ENCODE assay signal across 10 mouse cellular contexts in the genomic region with DNA sequence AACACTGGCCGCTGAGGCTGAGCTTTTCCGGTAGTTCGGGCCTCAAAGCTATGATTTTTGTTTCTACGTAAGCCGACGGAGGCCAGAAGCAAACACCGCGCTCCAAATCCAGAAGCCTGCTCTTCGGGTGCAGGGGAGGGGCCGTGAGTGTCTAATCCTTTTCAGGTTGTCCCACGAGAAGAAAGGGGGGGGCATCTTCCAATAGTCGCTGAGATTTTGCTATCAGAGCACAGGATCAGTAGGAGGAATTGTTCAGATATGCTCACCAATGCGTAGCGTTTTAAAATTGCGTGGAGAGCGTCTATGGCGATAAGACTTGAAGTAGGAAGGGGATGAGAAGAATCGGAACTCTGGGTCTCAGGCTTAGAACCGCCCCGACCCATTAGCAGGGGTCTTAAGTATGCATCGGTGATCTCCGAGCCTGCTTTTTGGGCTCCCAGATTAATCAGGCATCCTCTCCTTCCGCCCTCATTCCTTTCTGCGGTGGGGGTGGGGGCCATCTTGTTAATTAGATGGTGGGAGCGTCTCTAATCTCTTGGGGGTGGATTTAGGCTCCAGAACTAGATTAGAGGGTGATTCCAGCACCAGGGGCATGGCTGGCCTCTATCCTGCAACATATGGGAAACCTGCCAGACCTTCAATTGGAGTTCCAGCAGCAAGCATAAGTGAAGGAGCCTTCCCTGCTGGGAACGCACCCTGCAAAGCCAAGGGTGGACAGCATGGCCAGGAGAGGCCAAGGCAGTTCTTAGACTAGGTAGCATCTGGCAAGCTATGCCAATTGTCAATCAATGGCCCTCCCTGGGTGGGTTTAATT. TPM values are rescaled to one million over a fixed set of nuclear protein-coding genes. Genes with fewer than 3 reads are reported as not detected.
A peak's percentile ranks its signal among the peaks of the same experiment; 100 is the strongest.
DNase-seq lines count a peak whose midpoint lies in the region; ATAC-seq and TF ChIP-seq lines count a peak whose summit lies in the region.
"Had no signal": no experiment of that assay in that cellular context is flagged by ENCODE, and none has a peak within 500 bp of the region (broad histone marks: within the 10 kb centered on the region; RNA-seq: fewer than 3 reads in every experiment).

No protein-coding gene starts in this region.

- TF ChIP-seq POLR2A in testis, adult 2 months (IDR thresholded peaks at IDR 0.05; ENCODE audit: control insufficient read depth, low read depth, low read length): no peak

- H3K4me3 ChIP-seq in heart, embryonic 12.5 days: peak overlapping the region; percentile 43
- peak overlapping the region; percentile 29 for H3K4me3 ChIP-seq in testis, adult 2 months (ENCODE audit: control insufficient read depth, low read depth, low read length)
- peak overlapping the region; percentile 33 for H3K4me3 ChIP-seq in forebrain, postnatal 0 days (ENCODE audit: low read depth, low read length)
- H3K4me3 ChIP-seq in limb, embryonic 15.5 days: peak overlapping the region; percentile 26
- peak overlapping the region; percentile 34 for H3K4me3 ChIP-seq in stomach, embryonic 16.5 days (replicated peaks; ENCODE audit: low read length)
- H3K4me3 ChIP-seq: myocyte had no signal

- H3K4me1 ChIP-seq in heart, embryonic 12.5 days (replicated peaks): peaks cover 13% of the 10 kb centered on the region
- peaks cover 8% of the 10 kb centered on the region for H3K4me1 ChIP-seq in testis, adult 2 months (ENCODE audit: control insufficient read depth, insufficient read depth, low read length)
- peaks cover 4% of the 10 kb centered on the region; the same call in 1 of the 2 replicates for H3K4me1 ChIP-seq in forebrain, postnatal 0 days (ENCODE audit: insufficient read depth)
- peaks cover 5% of the 10 kb centered on the region; the same call in 1 of the 2 replicates for H3K4me1 ChIP-seq in limb, embryonic 15.5 days
- H3K4me1 ChIP-seq in stomach, embryonic 16.5 days (ENCODE audit: control insufficient read depth, insufficient read depth, low read length): no peaks in the 10 kb centered on the region

- no peaks in the 10 kb centered on the region for H3K36me3 ChIP-seq in heart, embryonic 12.5 days
- no peaks in the 10 kb centered on the region for H3K36me3 ChIP-seq in testis, adult 2 months (ENCODE audit: control insufficient read depth, insufficient read depth, low read length)
- no peaks in the 10 kb centered on the region for H3K36me3 ChIP-seq in forebrain, postnatal 0 days (ENCODE audit: insufficient read depth)
- H3K36me3 ChIP-seq in limb, embryonic 15.5 days: no peaks in the 10 kb centered on the region
- H3K36me3 ChIP-seq in stomach, embryonic 16.5 days (ENCODE audit: control insufficient read depth, insufficient read depth, low read length): no peaks in the 10 kb centered on the region

- TF ChIP-seq CTCF in testis, adult 2 months (IDR thresholded peaks at IDR 0.05; ENCODE audit: control insufficient read depth, insufficient read depth, insufficient replicate concordance, low read depth, low read length): no peak
- TF ChIP-seq CTCF in forebrain, postnatal 0 days (IDR thresholded peaks at IDR 0.05; ENCODE audit: low read depth): no peak

- no peak overlapping the region for H3K27ac ChIP-seq in heart, embryonic 12.5 days (ENCODE audit: poor library complexity, severe bottlenecking)
- no peak overlapping the region for H3K27ac ChIP-seq in testis, adult 2 months (ENCODE audit: control insufficient read depth, insufficient read depth, low read depth, low read length)
- H3K27ac ChIP-seq in forebrain, postnatal 0 days (ENCODE audit: low read depth, low read length): no peak overlapping the region
- no peak overlapping the region for H3K27ac ChIP-seq in limb, embryonic 15.5 days
- H3K27ac ChIP-seq in stomach, embryonic 16.5 days (ENCODE audit: low read length): no peak overlapping the region

- no peaks in the 10 kb centered on the region for H3K9me3 ChIP-seq in heart, embryonic 12.5 days (replicated peaks)
- H3K9me3 ChIP-seq in forebrain, postnatal 0 days (ENCODE audit: low read length): no peaks in the 10 kb centered on the region
- H3K9me3 ChIP-seq in limb, embryonic 15.5 days: no peaks in the 10 kb centered on the region
- no peaks in the 10 kb centered on the region for H3K9me3 ChIP-seq in stomach, embryonic 16.5 days (replicated peaks; ENCODE audit: control insufficient read depth, low read length)

- no peak for DNase-seq in heart, adult 9 months (ENCODE audit: low spot score in 2 of 2)
- DNase-seq in testis, postnatal 10 days (ENCODE audit: low spot score): no peak
- DNase-seq in forebrain, postnatal 0 days: peak; percentile 47

- 6% methylated on average over 26 of the region's 26 CpGs for WGBS in heart, embryonic 12.5 days
- WGBS in forebrain, postnatal 0 days: 3% methylated on average over 26 of the region's 26 CpGs
- WGBS in limb, embryonic 15.5 days: 8% methylated on average over 26 of the region's 26 CpGs
- 8% methylated on average over 26 of the region's 26 CpGs for WGBS in stomach, embryonic 16.5 days

- ATAC-seq in heart, embryonic 12.5 days (ENCODE audit: insufficient number of reproducible peaks, low FRiP score): no peak
- ATAC-seq in forebrain, postnatal 0 days: peak; percentile 55
- ATAC-seq in limb, embryonic 15.5 days (ENCODE audit: insufficient number of reproducible peaks, low FRiP score, low TSS enrichment, low read depth): no peak
- ATAC-seq in stomach, embryonic 16.5 days (ENCODE audit: insufficient read depth, low FRiP score): no peak
- ATAC-seq in megakaryocyte, adult 5-6 weeks (ENCODE audit: poor library complexity, severe bottlenecking): no peak

- H3K9ac ChIP-seq in heart, embryonic 12.5 days: peak overlapping the region; percentile 26
- H3K9ac ChIP-seq in forebrain, postnatal 0 days: peak overlapping the region; percentile 44
- no peak overlapping the region for H3K9ac ChIP-seq in limb, embryonic 15.5 days
- H3K9ac ChIP-seq in stomach, embryonic 16.5 days (ENCODE audit: low read length): peak overlapping the region; percentile 50

- peak overlapping the region; percentile 66 for H3K4me2 ChIP-seq in heart, embryonic 12.5 days
- H3K4me2 ChIP-seq in forebrain, postnatal 0 days (ENCODE audit: low read depth): peak overlapping the region; percentile 47
- H3K4me2 ChIP-seq in limb, embryonic 15.5 days: peak overlapping the region; percentile 46
- peak overlapping the region; percentile 56 for H3K4me2 ChIP-seq in stomach, embryonic 16.5 days (ENCODE audit: low read depth, low read length)

- H3K27me3 ChIP-seq in heart, embryonic 12.5 days (replicated peaks): peaks cover 21% of the 10 kb centered on the region
- no peaks in the 10 kb centered on the region for H3K27me3 ChIP-seq in testis, adult 2 months (ENCODE audit: control insufficient read depth, insufficient read depth, low read length)
- no peaks in the 10 kb centered on the region for H3K27me3 ChIP-seq in forebrain, postnatal 0 days (ENCODE audit: insufficient read depth, low read length)
- H3K27me3 ChIP-seq in limb, embryonic 15.5 days: 0 out of 2 replicates have a peak, but pooled peaks cover 6% of the 10 kb centered on the region
- H3K27me3 ChIP-seq in stomach, embryonic 16.5 days (ENCODE audit: control insufficient read depth, insufficient read depth, low read length): no peaks in the 10 kb centered on the region
- H3K27me3 ChIP-seq: CH12.LX had no signal

RNA-seq across cellular contexts. Expression of a gene that starts 9.5 kb away (rescaled TPM):
- not detected in 2 replicates for polyA plus RNA-seq in heart, embryonic 12.5 days (2016; fragmentation: Nextera tagmentation; extraction: Ambion mirVana)
- polyA plus RNA-seq in testis, adult 2 months (2012; rRNA removed): not detected in 2 replicates
- 0.15 and 0.71 TPM in 2 replicates for total RNA-seq in forebrain, postnatal 0 days (2014; rRNA removed)
- 3.3 and 4.8 TPM in 2 replicates for polyA plus RNA-seq in forebrain, postnatal 0 days (2015; fragmentation: Nextera tagmentation; extraction: Ambion mirVana)
- polyA plus RNA-seq in limb, embryonic 15.5 days (2015; fragmentation: Nextera tagmentation; extraction: Ambion mirVana): 0.10 TPM in 1 of 2 replicates, not detected in the other
- not detected in 2 replicates for polyA plus RNA-seq in stomach, embryonic 16.5 days (2015; fragmentation: Nextera tagmentation; extraction: Ambion mirVana)
- total RNA-seq in megakaryocyte, adult 5-6 weeks (2015): not detected in 2 replicates
- not detected in 2 replicates for total RNA-seq in megakaryocyte, adult 5-6 weeks (2017)
- total RNA-seq: CH12.LX had no signal
- polyA plus RNA-seq: myocyte had no signal

RNA-seq across cellular contexts. Expression of a gene that starts 30.0 kb away (rescaled TPM):
- 0.40 and 0.87 TPM in 2 replicates for polyA plus RNA-seq in heart, embryonic 12.5 days (2016; fragmentation: Nextera tagmentation; extraction: Ambion mirVana)
- polyA plus RNA-seq in testis, adult 2 months (2012; rRNA removed): 0.53 and 0.57 TPM in 2 replicates
- total RNA-seq in forebrain, postnatal 0 days (2014; rRNA removed): not detected in 2 replicates
- polyA plus RNA-seq in forebrain, postnatal 0 days (2015; fragmentation: Nextera tagmentation; extraction: Ambion mirVana): 0.27 and 0.59 TPM in 2 replicates
- polyA plus RNA-seq in limb, embryonic 15.5 days (2015; fragmentation: Nextera tagmentation; extraction: Ambion mirVana): 0.89 and 1.1 TPM in 2 replicates
- polyA plus RNA-seq in stomach, embryonic 16.5 days (2015; fragmentation: Nextera tagmentation; extraction: Ambion mirVana): 6.1 and 6.9 TPM in 2 replicates
- 3.8 and 5.2 TPM in 2 replicates for total RNA-seq in megakaryocyte, adult 5-6 weeks (2015)
- 1.7 and 2.0 TPM in 2 replicates for total RNA-seq in megakaryocyte, adult 5-6 weeks (2017)
